Mouse (Mus musculus): ENCODE data around the gene Olfr279.

DNA sequence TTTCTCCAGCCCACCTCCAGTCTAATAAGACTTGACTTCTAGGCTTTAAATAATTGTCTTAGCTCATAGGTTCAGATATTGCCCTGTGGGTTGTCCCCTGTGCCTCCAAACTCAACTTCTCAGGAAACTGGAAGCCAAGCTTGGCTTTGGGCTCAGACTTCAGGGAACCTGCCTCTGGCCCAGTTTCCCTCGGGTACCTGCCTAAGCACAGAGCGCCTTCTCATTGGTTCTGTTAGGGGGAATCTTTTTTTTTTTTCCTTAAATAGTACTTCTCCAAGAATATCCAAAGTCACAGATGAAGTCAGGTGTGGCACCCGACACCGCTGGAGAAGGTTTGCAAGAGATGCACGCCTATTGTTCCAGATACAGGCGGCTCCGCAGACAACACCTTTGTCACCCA, 39.9 kb upstream of the Olfr279 start, which contains the start of gene Olfr281:
- TF ChIP-seq CTCF (IDR thresholded peaks at IDR 0.05; ENCODE audit: extremely low read depth, insufficient read depth, low read length) (no peak), POLR2A (IDR thresholded peaks at IDR 0.05; ENCODE audit: extremely low read depth, insufficient read depth, low read length) (no peak)

Measured in cortical plate, adult 2 months (tissue).